Mouse (Mus musculus): ENCODE data around the gene Poldip2.

Gene Poldip2

GRCm38 (mm10) chr11:78544449-78545111, 32.6 kb downstream of the Poldip2 start:
- no peak for DNase-seq (ENCODE audit: low spot score in 2 of 2)

GRCm38 (mm10) chr11:78545181-78545580, 33.2 kb downstream of the Poldip2 start:
- no peak for DNase-seq (ENCODE audit: low spot score in 2 of 2)

GRCm38 (mm10) chr11:78547718-78548460, 35.9 kb downstream of the Poldip2 start:
- DNase-seq (ENCODE audit: low spot score in 2 of 2) = no peak

GRCm38 (mm10) chr11:78549491-78549987, 37.5 kb downstream of the Poldip2 start:
- no peak for DNase-seq (ENCODE audit: low spot score in 2 of 2)

- DNase-seq (ENCODE audit: low spot score in 2 of 2) = peak; percentile 92 to 95
Observed at GRCm38 (mm10) chr11:78550168-78551058, 38.4 kb downstream of the Poldip2 start, which contains the start of gene Tmem97. Gene Tmem97 (minus strand): TSS chr11:78550777.

- no peak for DNase-seq (ENCODE audit: low spot score in 2 of 2)
Observed at GRCm38 (mm10) chr11:78551059-78551398, 39.0 kb downstream of the Poldip2 start.

GRCm38 (mm10) chr11:78555623-78556022, 43.6 kb downstream of the Poldip2 start:
- DNase-seq (ENCODE audit: low spot score in 2 of 2) = no peak

DNA sequence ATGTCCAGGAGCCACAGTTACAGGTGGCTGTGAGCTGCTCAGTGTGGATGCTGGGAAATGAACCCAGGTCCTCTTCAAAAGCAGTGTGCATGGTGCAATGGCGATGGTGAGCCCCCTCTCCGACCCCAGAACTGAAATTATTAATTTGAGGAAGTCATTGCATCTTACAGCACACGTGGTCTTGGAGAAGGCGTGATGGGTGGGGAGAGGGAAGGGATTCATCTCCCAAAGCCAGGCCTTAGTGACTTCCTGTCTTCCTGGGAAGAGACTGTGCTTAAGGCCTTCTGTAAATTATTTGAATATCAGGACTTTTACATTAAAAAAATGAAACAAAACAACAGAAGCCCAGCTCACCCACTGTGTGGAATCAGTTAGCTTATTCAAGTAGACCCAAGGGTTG, 44.1 kb downstream of the Poldip2 start:
- no peak for DNase-seq (ENCODE audit: low spot score in 2 of 2)

- no peak for DNase-seq (ENCODE audit: low spot score in 2 of 2)
Observed at GRCm38 (mm10) chr11:78557241-78557640, 45.2 kb downstream of the Poldip2 start.

- peak; percentile 54 to 75 for DNase-seq (ENCODE audit: low spot score in 2 of 2)
Observed at GRCm38 (mm10) chr11:78560447-78560846, 48.5 kb downstream of the Poldip2 start.

- DNase-seq (ENCODE audit: low spot score in 2 of 2) = no peak
Observed at GRCm38 (mm10) chr11:78566775-78567174, 54.8 kb downstream of the Poldip2 start.

DNA sequence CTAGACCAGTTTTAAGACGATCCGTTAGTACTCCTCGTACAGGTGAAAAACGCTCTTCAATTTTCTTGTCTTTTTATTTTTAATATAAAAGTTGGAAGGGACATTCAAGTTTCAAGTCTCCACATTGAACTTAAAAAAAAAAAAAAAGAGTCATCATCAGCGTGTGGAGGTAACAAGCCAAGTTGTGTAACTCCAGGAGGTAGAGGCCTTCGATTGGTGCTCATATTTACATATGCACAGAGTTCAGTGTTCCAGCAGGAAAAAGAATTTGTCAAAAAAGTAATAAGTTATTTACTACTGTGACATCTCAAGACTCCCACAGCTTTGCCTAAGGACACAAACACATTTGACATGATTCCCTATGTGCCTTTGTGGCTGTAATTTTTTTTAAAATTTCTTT, 55.6 kb downstream of the Poldip2 start:
- no peak for DNase-seq (ENCODE audit: low spot score in 2 of 2)

DNA sequence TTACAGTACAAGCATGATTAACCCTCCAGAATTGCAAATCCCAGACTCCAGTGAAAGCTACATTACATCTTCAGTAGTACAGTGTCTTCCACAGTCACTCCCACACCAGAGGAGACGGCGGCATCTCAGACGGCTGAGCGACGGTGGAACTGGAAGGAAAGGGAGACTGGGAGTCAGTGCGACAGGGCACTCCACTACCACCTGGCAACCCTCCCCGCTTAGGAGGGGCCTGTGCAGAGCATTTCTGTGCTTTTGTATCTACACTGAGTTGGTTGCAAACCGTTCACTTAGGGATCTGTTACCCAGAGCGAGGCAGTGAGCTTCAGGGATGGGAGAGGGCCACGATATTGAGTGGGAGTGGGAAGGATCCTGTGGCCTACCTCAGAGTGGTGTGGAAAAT, 56.8 kb downstream of the Poldip2 start:
- DNase-seq (ENCODE audit: low spot score in 2 of 2) = no peak

DNA sequence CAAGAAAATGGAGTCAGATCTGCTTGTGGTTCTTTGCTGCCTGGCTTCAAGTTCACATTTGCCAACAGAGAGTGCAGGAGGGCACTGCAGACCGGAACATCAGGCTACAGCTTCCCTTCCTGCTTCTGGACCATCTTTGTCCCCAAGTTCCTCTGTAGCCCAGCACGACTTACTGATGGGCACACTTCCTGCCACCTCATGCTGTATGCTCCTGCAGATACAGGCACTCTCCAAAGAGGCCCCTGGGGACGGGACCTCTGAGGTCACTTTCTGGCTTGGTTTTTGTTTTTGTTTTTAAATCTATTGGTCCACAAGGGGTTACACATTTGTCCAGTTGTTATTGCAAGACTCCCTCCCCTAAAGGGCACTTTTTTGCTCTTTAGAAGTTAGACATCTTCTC, 57.8 kb downstream of the Poldip2 start:
- no peak for DNase-seq (ENCODE audit: low spot score in 2 of 2)

DNA sequence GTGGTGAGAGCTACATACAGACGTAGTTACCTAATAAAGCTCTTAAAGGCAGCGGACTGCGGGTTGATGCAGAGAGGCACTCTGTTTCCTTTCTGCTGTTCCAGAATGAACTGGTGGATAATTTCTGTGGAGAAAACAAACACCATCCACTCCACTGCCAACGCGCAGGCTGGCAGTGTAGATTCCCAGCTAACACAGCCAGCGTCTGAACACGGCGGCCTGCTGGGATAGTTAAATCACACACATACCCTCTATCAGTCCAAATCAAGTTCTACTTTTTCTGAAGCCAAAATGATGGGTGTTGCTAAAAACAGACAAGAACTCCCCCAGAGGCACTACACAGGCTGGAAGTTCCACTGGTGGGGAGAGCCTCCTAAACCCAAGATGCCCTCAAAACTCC, 59.4 kb downstream of the Poldip2 start:
- no peak for DNase-seq (ENCODE audit: low spot score in 2 of 2)

DNA sequence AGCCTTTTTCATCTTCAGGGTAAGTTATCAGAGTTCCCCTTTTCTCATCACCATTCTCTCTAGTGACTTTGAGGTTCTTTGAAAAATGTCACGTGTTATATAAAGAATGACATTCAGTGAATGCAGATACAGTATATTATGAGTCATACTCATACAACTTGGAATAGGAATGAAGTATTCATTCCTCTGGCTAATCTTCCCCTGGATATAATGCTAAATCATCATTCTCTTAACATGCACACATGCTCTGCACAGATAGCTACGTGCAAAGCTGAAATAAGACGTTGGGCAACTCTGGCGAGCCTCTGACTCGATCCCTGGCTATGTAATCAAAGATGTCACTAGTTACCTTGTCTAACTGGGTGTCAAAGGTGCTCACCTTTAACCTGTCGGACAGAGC, 59.9 kb downstream of the Poldip2 start:
- no peak for DNase-seq (ENCODE audit: low spot score in 2 of 2)

Measured in spleen, postnatal 4 days (tissue).